Mouse (Mus musculus): ENCODE measurements around the gene Apba2. TPM values are rescaled to one million over a fixed set of nuclear protein-coding genes. Genes with fewer than 3 reads are reported as not detected.

Apba2 gene
- 2.1 and 2.3 TPM in 2 replicates for polyA plus RNA-seq (2012; rRNA removed)

DNA sequence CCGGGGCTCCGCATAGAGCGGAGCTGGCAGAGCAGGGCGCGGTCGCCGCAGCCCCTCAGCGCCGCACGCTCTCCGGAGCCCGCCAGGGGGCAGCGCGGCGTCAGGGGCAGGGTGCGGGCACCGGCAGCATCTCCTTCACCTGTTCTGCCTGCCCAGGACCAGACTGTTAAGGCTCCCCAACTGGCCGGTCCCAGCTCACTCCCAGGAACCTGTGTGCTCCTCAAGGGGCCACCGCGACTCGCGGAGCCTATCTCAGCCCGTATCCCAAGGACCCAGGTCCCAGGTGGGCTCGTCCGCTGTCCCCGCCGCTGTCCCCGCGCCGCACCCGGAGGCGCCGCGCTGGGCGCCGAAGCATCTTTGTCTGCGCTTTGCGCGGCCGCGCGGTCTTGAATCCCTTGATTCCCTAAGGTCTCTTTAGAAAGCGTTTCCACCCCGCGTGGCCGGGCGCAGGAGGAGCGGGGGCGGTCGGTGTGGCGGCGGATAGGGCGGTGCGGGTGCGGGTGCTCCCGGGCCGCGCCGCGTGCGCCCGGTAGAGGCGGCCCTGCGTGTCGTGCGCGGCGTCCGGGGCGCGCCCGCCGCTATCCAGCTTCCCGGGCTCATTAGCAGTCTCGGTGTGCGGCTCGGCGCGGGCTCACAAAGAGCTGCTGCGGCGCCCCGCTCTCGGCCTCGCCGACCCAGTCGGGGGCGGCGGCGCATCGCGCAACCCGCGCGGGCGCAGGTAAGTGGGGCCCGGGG, at the start of gene Apba2:
Gene Apba2, plus strand, starts transcription at position 171 of the 735 bp plus-strand sequence.
- DNase-seq (ENCODE audit: low spot score), result no peak

DNA sequence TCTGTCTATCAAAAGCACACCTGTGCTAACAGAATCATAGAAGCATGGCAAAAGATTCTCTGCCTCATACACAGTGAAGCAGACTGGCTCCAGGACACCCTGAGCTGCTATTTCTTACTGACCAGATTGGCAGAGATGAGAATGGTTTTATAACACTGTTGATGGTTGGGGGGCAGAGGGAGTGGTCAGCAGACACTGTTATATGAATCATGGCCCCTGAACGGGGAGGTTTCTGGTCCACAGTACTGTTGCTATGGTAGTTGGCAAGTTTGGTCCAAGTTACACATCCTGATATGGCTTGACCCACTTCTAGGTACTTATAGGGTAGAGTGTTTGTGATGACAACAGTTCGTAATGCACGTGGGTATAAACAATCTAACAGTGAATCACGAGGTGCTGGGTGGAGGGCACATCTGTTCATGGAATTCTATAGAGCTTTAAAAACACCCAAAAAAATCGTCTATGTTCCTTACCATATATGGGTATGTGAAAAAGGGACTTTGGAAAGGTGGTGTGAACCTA, 49.6 kb upstream of the Apba2 start:
- DNase-seq (ENCODE audit: low spot score), result no peak

DNA sequence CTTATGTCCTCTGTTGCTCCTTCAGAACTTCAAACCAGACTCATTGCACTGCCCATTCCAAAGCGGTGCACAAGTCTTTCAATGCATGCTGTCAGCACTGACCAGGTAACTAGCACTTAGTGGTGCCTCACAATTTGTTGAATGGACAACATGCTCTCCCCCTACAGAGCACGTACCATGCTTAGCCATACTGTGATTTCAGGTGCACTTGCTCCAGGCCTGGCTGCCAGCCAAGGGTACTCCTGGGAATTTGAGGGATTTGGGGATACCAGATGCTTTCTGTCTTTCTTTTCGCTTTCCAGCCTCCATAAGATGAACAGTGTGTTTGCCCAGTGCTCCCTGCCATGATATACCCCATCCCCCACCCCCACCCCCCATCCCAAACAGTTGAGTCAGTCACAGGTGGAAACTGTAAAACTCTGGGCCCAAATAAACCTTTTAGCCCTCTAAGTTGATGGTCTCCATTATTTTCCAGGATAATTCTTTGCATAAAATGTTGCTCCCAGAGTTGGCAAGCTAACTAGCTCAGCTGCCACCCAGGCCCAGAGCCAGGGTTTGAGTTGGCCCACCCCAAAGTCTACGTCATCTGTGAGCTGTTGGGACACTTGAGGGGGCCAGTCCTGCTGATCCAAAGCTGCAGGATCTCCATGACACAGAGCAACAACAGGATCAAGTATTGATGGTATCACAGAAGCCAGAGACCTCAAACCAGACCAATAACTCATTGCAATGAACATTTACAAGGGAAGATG, 48.9 kb upstream of the Apba2 start:
- DNase-seq (ENCODE audit: low spot score), result no peak

DNA sequence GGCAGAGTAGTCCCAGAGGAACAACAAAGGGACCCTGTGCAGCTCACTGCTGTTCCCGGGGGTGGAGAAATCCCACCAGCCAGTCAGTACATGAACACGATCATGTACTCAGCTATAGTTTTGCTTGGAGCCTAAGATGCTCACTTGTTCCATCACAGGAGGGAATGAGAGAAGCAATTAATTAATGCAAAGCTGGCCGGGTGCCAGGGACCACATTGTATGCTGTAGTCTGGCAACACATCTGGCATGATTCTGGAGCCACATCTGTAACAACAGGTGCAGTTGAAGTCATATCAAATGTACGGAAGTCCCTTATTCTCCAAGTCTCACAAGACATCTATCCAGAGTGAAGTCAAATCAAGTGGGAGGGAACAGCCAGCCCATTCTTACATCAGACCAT, 45.3 kb upstream of the Apba2 start:
- DNase-seq (ENCODE audit: low spot score), result no peak

DNA sequence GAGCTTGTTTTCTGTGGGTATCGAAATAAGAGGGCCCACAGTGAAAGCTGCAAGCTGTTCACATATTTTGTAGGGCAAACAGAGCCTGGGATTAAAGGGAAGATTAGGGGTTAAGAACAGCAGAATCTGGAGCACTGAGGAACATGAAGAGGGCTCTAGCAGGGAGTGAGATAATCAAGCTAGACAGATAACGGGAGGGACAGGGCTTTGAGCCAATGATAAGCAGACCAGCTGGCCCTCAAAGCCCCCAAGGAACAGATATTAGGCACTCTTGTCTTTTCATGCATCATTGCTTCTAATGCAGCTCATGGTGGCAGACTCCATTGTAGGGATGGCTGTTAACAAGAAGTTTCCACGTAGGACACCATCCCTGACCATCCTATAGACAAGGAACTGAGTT, 44.8 kb upstream of the Apba2 start:
- no peak for DNase-seq (ENCODE audit: low spot score)

DNA sequence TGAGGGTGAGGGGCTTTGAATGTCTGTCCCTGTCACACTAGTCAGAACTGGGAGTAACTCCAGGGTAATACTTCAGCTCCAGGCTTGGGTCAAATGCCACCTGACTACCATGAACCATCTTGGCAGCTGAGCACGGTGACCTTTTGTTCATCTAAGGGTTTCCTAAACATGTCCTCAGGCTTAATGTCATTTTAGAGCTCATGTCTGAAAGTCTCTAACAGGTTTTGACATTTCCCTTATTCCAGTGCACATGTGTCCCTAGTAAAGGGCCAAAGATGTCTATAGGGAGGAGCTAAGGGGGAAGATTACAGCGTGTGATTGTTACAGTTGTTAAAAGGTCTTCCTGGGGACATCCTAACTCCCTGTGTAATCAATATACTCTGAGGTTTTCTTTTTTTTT, 43.7 kb upstream of the Apba2 start:
- DNase-seq (ENCODE audit: low spot score), result no peak

DNA sequence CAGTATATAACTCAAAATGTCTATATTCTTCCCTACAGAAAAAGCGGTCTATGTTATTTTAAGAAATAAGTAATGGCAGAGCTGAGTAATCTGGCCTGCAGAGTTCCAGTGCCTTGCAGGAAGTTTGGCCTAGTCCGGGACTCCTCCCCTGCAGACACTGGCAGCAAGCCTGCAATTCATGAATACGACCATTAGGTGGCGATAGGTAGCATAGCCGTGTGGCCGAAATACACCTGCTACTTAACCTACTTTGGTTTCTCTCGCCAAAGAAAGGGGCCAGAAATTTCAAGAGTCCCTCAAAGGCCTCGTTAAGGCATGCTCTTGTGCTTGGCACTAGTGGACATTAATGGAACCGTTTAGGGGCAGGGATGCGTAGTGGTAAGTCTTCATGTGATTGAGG, 4.1 kb upstream of the Apba2 start:
- DNase-seq (ENCODE audit: low spot score), result no peak

DNA sequence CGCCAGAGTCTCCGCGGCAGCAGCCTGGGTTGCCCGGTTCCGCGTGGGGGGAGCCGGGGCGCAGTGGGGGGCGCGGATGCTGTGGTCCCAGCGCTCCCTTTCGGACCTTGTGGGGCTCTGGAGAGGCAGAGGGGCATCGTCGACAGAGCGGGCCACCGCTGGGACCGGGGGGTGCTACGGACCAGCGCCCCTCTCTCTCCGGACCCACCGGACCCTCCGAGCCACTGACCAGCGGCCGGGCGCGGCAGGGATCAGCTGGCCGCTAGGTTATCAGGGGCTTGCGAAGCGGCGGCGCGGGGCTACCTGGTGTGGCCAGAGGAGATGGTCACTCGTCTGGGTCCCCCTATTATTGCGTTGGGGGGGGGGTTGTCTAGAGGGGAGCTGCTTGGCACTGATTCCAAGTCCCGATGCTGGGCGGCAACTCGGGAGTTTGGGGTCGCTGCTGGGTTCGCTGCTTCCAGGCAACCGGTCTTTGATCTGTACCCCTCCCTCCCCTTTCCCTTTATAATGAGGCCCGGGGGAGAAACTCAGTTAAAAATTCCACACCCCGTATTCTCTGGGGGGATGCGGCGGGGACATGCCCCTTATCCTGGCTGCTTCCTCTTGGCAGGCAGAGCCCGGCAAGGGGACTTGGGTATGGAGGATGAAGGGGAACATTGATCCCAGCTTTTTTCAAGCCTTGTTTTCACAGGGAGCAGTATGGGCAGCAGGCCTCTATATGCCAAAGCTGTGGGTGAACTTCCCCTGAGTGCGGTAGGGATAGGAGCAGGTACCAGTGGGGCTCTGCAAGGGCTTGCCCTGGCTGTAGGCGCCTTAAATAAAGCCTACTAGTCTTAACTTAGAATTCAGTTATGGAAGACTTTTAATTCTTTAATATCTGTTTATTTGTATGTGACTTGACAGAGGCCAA, 1.0 kb downstream of the Apba2 start:
- DNase-seq (ENCODE audit: low spot score), result no peak

DNA sequence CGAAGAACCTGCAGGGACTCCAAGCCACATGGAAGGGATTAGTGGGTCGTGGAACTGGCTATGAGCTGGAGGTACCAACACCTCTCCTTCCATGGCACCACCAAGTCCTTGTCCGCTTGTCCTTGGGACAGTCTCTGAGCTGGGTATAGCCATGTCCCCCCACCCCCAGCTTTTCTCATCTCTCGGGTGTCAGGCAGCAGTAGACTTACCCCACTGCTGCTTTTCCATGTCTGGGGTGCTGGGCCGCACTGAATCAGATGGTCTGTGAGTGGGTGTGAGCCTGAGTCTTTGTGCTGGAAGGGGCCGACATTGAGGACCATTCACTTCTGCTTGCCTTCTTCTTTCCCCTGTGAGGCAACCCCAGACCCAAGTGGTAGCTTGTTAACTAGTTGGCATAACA, 2.1 kb downstream of the Apba2 start:
- no peak for DNase-seq (ENCODE audit: low spot score)

DNA sequence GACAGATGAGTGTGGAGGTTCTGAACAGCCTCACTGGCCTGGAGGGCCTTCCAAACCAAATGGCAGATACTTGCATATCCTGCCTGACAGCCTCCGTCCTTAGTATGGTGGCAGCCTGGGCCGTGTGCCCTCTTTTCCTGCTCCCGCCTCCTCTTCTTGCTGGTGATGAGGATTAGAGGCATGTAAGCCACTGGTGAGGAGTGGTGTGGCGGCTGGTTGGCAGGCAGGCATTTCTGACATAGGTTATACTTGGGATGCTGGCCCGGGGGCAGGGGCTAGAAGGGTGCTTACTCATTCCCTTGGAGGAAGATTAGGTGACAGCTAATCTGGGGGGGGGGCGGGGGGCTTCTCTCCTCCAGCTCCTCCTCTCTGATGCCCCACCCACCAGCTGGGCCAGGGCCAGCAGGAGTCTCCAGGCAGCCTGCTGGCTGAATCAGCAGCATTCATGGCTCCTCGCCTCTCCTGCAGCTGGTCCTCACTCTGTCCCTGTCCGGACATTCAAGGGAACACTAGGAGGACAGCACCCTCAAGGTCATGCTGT, 3.3 kb downstream of the Apba2 start:
- DNase-seq (ENCODE audit: low spot score), result no peak

DNA sequence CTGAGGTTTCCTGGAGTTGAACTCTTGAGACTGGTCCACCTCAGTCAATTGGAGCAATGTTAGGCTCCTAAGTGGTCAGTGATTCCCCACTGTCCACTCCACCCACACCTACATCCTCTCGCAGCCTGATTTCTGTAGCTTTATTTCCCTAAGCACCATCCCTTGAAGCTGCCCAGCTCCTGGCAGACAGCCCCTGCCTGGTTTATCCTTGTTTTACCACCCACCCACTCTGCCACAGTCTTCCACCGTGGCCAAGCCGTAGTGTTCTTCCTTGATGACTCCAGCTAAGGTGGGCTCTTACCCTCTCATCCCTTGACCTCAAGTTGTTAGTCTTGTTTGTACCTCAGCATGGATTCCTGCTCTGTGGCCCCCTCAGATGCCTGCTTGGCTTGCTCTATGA, 4.1 kb downstream of the Apba2 start:
- no peak for DNase-seq (ENCODE audit: low spot score)

DNA sequence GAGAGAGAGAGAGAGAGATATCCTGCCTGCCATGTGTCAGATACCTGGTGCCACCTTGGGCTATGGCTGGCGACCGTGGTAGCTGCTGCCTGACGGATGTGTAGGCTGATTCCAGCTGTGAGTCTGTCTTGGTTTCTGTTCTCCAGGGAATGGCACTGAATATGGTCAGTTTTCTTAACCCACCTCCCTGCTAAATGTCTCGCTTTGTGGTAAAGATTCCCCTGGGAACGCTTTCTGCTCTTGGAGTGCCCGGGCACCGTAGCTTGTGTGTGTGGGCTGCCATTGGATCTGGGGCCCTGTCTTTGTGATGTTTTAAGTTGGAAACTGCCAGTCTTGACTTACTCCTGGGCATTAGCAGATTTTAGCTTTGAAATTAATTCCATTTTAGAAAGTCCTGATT, 7.3 kb downstream of the Apba2 start:
- no peak for DNase-seq (ENCODE audit: low spot score)

DNA sequence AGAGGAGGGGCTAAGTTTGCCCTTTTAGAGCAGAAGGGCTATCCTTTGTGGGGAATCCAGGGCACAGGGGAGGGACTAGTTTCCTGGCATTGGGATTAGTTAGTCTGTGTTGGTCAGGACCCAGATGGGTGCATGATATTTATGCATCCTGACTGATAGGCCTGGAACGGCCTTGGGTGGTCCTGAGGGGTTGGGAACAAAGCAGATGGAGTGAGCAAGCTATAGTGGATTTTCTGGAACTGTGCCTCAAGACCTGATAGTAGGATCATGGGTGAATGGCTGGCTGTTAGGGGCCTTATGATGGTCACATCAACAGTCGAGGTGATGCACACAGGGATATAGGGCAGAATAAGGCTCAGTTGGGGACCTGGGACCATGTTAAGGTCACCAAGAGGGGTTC, 8.4 kb downstream of the Apba2 start:
- no peak for DNase-seq (ENCODE audit: low spot score)

DNA sequence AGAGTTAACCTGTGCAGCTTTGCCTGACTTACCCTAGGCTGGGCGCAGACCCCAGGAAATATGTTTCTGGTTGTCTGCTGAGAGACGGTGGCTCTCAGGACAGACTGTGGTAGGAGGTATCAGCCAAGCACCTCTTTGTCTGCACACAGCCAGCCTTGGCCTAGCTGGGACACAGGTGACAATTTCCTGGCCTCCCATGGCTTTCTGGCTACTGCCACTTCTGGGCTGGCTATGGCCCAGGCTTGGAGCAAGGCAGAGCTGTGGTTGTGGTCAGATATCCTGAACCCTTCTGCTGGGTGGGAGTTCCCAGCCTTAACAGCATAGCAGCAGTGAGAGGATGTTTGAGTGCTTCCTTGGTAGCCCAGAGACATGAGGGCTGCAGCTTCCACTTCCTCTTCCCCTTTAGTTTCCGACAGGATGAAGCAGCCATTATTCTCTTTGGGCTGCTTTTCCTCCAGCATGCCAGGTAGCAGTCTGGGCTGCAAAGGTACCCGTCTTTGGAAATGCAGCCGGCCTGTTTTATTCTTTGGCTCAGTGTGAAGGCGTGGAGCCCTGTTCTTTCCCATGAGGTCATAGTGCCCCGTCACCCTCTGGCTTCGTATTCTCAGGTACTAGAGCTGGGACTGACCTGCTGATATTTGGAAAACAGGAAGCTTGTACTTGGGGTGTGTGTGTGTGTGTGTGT, 9.2 kb downstream of the Apba2 start:
- no peak for DNase-seq (ENCODE audit: low spot score)

DNA sequence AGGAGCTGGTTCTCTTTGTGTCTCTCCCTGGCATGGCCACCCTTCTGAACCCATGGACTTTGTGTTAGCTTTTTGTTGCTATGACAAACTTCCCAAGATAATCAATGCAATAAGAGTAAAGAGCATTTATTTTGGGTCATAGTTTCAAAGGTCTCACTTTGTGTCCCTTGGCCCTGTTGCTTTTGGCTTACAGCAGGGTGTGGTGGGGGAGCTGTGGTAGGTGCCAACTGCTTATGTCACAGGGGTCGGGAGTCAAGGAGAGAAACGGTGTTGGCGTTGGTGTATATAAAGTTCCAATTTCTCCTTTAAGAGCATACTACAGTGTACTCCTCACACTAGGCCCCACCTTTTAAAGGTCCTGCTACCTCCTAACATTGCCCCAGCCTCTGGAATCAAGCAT, 12.1 kb downstream of the Apba2 start:
- no peak for DNase-seq (ENCODE audit: low spot score)

DNA sequence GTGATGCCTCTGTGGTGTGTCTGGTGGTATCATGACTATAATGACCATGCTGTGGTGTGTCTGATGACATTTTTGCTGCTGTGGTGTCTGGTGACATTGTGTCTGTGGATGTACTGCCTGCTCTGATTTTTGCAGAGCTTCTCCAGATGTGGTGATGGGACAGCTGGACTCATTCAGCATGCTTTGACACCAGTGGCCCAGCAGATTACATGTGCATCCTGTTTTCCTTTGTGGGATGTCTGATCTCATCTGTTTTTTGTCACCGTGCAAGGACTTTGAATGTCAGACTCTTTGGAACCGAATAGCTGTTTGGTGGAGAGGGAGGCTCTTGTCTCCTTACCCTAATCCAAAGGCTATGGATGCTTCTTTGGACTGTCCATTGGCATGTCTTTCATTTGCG, 13.8 kb downstream of the Apba2 start:
- no peak for DNase-seq (ENCODE audit: low spot score)

DNA sequence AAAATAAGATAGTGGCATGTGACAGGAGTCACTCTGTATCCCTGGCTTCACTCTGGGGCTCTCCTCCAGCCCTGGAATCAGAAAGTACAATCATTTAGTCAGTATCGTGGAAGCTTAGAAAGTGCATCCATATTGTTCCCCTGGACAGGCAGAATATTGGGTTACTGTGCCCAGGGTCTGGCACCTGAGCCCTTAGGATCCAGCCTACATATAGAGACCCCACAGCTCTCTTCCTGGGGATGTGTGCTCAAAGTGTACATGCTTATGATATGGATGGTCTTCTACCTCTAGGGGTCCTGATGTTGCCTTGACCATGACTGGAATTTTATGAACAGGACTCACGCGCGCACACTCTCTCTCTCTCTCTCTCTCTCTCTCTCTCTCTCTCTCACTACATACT, 14.4 kb downstream of the Apba2 start:
- DNase-seq (ENCODE audit: low spot score), result no peak

DNA sequence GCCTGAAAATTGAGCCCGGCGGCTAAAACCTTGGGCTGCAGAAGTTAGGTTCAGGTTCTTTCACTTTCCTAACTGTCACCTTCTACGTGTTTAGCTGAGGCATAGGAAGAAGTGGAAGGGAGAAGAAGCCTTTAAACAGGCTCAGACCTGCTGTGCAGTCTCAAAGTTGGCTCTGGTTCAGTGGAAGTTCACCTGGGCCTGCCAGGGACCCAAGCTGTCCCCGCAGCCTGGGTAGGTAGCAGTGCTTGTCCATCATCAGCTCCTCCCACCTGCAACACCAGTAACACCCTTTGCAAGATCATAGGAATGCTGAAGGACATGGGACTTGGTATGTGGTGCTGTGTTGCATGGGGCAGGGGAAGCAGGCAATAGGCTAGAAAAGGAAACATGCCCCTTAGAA, 17.6 kb downstream of the Apba2 start:
- no peak for DNase-seq (ENCODE audit: low spot score)

DNA sequence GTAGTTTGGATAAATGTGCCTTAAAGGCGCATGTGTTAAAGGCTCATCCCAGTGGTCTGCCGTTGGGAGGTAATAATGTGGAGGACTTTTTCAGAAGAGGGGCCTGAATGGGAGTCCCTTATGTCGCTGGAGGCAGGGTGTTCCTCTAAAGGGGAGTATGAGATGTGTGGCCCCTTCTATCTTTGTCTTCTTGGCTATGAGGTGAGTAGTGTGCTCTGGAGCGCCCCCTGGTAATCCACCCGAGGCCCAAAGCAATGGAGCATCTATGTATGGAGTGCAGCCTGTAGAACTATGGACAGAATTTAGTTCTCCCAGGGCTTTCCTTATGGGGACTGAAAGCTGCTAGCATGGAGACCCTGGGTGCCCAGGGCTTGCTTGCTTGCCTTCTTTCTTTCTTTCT, 18.0 kb downstream of the Apba2 start:
- DNase-seq (ENCODE audit: low spot score), result no peak

DNA sequence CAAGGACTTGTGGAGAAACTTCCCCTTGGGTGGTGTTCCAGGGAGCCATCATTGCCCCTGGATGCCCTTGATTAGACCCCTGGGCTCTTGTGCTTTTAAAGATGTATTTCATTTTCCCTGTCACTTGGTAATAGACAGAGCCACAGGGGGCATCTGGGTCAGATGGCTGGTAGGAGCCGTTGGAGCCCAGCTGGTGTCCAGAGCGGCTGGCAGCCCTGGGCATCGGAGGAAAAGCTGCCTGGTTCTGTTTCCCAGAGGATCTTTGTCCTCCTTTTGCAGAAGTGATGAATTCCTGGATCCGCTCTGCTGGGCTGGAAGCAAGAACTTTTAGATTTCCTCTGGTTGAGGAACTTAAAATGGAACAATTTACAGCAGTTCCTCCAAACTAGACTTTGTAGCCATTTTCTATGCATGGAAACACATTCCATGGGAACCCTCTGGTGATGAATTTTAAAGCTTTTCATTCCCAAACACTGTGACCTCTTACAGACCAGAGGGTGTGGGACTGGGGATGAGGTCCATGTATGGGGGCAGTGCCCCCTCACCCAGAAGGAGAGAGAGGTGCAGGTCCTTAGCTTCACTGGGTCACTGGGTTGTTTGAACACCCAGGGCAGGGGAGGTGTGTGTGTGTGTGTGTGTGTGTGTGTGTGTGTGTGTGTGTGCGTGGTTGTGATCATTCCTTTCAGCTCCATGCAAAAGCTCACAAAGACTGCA, 20.3 kb downstream of the Apba2 start:
- no peak for DNase-seq (ENCODE audit: low spot score)

DNA sequence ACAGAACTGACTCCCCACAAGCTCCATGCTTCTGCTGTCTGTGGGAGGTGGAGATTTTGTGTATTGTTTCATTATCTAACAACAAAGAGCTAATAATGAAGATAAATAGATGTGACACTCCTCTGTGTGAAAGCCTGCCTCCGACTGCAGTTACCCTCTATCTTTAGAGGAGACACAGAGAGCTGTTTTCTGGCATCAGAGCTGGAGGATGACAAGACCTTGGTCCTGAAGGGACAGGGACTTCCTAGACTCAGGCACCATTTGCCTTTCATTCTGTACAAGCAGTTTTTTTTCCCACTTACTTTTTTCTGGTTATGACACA, 20.9 kb downstream of the Apba2 start:
- DNase-seq (ENCODE audit: low spot score), result no peak
